Mouse (Mus musculus) intestine, postnatal 0 days (tissue): ENCODE results near the gene Sqor. TPM values are rescaled to one million over a fixed set of nuclear protein-coding genes. Genes with fewer than 3 reads are reported as not detected.

Experiments
- ATAC-seq: fragments of 200-750 bp; cut with Nextera tagmentation; 2 replicates; pipeline ENCODE4 v1.8.0; 2017; ENCODE audit warnings: mild to moderate bottlenecking, moderate TSS enrichment, moderate library complexity
- H3K27ac ChIP-seq: fragments of 300-500 bp; sonication (generic); 2 replicates; pipeline ENCODE4 v1.5.1; 2014; ENCODE audit warnings: mild to moderate bottlenecking, low read depth, low read length, moderate library complexity
- H3K27me3 ChIP-seq: fragments of 300-500 bp; sonication (generic); replicated peaks from 2 replicates; pipeline ENCODE4 v1.6.1; 2014; ENCODE audit warnings: low read length, mixed read lengths; ENCODE audit not compliant: control insufficient read depth, insufficient read depth
- H3K36me3 ChIP-seq: fragments of 300-500 bp; sonication (generic); 2 replicates; pipeline ENCODE4 v1.6.1; 2014; ENCODE audit warnings: mild to moderate bottlenecking, moderate library complexity; ENCODE audit not compliant: control insufficient read depth, insufficient read depth
- H3K4me1 ChIP-seq: fragments of 300-500 bp; sonication (generic); replicated peaks from 2 replicates; pipeline ENCODE4 v1.6.1; 2014; ENCODE audit warnings: antibody characterized with exemption, low read length, mixed read lengths; ENCODE audit not compliant: control insufficient read depth, insufficient read depth
- H3K4me2 ChIP-seq: fragments of 300-500 bp; sonication (generic); replicated peaks from 2 replicates; pipeline ENCODE4 v1.6.1; 2014; ENCODE audit warnings: low read depth, mild to moderate bottlenecking, moderate library complexity
- H3K4me3 ChIP-seq: fragments of 300-500 bp; sonication (generic); 2 replicates; pipeline ENCODE4 v1.5.1; 2014; ENCODE audit warnings: low read depth, low read length
- H3K9ac ChIP-seq: fragments of 300-500 bp; sonication (generic); 2 replicates; pipeline ENCODE4 v1.6.1; 2014; ENCODE audit warnings: mild to moderate bottlenecking, low read depth, low read length
- H3K9me3 ChIP-seq: fragments of 300-500 bp; sonication (generic); 2 replicates; pipeline ENCODE4 v1.6.1; 2016; ENCODE audit warnings: mixed run types; ENCODE audit not compliant: control insufficient read depth
- CTCF ChIP-seq: sonication (generic); IDR thresholded peaks from 2 replicates; pipeline ENCODE4 v1.5.1; 2016; ENCODE audit warnings: low read depth, mild to moderate bottlenecking, control low read depth, antibody characterized with exemption, moderate library complexity
- WGBS: fragments of 180-500 bp; shearing (Covaris S2); extraction: QIAGEN DNeasy Blood & Tissue Kit; methylation state at CpG from one replicate; pipeline ENCODE4 v1.1.7; 2014; 5-methylcytosine and 5-hydroxymethylcytosine counted together
- polyA plus RNA-seq: library from polyadenylated mRNA; unstranded; fragments of >200 nt; fragmentation: Nextera tagmentation; extraction: Ambion mirVana; gene quantifications from 2 replicates; pipeline ENCODE4 v1.2.1, GENCODE M21; 2015

Gene Sqor
- polyA plus RNA-seq, 1 experiment from 2014 or later: 62.2 TPM

- WGBS: 46% methylated on average over 3 of the region's 3 CpGs
These were observed 15.4 kb downstream of the Sqor start for GRCm38 (mm10) chr2:122780447-122780846.

DNA sequence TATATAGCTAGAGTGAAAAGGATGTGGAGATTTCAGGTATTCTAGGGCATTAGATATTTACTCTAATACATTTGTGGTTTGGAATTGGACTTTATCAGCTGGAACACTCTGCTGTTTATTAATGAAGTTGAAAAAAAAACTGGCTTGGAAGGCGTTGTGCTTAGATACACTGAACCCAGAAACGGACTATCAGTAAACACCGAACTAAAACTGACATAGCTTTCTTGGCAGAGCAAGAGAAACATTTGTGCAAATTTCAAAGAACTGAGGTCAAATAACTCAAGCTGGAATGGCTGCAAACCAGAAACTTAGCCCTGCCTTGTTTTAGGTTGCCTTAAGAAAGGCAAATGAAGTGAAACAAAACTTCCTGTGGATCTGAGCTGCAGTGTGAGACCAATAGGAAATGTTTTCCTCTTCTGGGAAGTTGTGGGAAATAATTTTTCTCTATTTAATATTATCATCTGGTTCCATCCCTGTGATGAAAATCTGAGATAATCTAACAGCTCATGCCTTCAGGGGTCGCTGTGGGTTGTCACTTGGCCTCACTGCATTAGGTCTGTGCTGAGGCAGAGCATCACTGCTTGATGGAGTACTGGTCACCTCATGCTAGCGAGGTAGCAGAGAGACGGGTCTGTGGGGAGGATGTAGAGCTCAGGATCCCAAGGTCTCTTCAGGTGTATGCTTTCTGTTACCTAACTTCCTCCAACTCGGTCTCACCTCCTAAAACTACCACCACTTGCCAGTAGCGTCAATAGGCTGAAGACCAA, 16.7 kb downstream of the Sqor start:
- no peaks in the 10 kb centered on the region for H3K27me3 ChIP-seq
- no peak overlapping the region for H3K4me3 ChIP-seq
- H3K4me2 ChIP-seq: no peak overlapping the region
- no peaks in the 10 kb centered on the region for H3K36me3 ChIP-seq
- H3K9me3 ChIP-seq: no peaks in the 10 kb centered on the region
- WGBS: 71% methylated on average over 8 of the region's 8 CpGs
- peaks cover 12% of the 10 kb centered on the region for H3K4me1 ChIP-seq
- no peak overlapping the region for H3K27ac ChIP-seq
- 0 out of 2 replicates have a peak, but pooled peaks have one; percentile 12 for TF ChIP-seq CTCF
- H3K9ac ChIP-seq: no peak overlapping the region
- ATAC-seq: no peak

More at GRCm38 (mm10) chr2:122780447-122780846, 15.4 kb downstream of the Sqor start:
- no peak overlapping the region for H3K9ac ChIP-seq
- peaks cover 12% of the 10 kb centered on the region for H3K4me1 ChIP-seq
- no peak for ATAC-seq
- no peak overlapping the region for H3K4me2 ChIP-seq
- no peak overlapping the region for H3K4me3 ChIP-seq
- H3K27me3 ChIP-seq: no peaks in the 10 kb centered on the region
- no peaks in the 10 kb centered on the region for H3K9me3 ChIP-seq
- no peak for TF ChIP-seq CTCF
- H3K36me3 ChIP-seq: no peaks in the 10 kb centered on the region
- no peak overlapping the region for H3K27ac ChIP-seq

DNA sequence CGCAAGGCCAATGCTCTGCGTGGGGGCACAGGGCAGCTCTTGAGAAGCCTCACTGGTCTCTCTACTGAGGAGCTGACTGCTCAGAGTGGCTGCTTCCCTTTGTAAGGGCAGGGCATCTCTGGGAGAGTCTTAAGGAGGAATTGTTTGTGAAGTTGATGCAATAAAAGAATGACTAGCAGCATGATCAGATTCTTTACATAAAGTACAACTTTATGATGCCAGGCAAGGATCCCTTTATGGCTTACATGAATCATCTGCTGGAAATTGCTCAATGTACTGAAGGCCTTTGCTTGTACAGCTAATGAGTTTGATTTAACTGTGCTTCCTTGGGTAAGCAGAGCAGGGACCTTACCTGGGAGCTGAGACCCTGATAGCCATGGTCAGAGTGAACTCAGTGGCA, 18.7 kb downstream of the Sqor start:
- Histone ChIP-seq H3K9ac (no peak overlapping the region), H3K27ac (no peak overlapping the region), H3K4me1 (peaks cover 12% of the 10 kb centered on the region), H3K36me3 (no peaks in the 10 kb centered on the region), H3K4me3 (no peak overlapping the region), H3K9me3 (no peaks in the 10 kb centered on the region), H3K4me2 (no peak overlapping the region), H3K27me3 (no peaks in the 10 kb centered on the region)
- TF ChIP-seq CTCF: no peak
- 41% methylated on average over 2 of the region's 2 CpGs for WGBS
- peak; percentile 86 for ATAC-seq

- H3K27me3 ChIP-seq: no peaks in the 10 kb centered on the region
- ATAC-seq: no peak
- no peak overlapping the region for H3K4me3 ChIP-seq
- H3K9me3 ChIP-seq: no peaks in the 10 kb centered on the region
- H3K4me1 ChIP-seq: peaks cover 12% of the 10 kb centered on the region
- WGBS: 99% methylated on average over 3 of the region's 3 CpGs
- H3K36me3 ChIP-seq: no peaks in the 10 kb centered on the region
- H3K4me2 ChIP-seq: no peak overlapping the region
- H3K27ac ChIP-seq: no peak overlapping the region
- H3K9ac ChIP-seq: no peak overlapping the region
- TF ChIP-seq CTCF: no peak
These were observed 19.7 kb downstream of the Sqor start for GRCm38 (mm10) chr2:122784701-122785100.

GRCm38 (mm10) chr2:122786167-122786566, 21.1 kb downstream of the Sqor start:
- no peaks in the 10 kb centered on the region for H3K9me3 ChIP-seq
- 93% methylated on average over 2 of the region's 2 CpGs for WGBS

GRCm38 (mm10) chr2:122789311-122789710, 24.3 kb downstream of the Sqor start:
- Histone ChIP-seq H3K4me2 (no peak overlapping the region), H3K4me3 (no peak overlapping the region), H3K9me3 (no peaks in the 10 kb centered on the region), H3K4me1 (peaks cover 4% of the 10 kb centered on the region; the same call in 1 of the 2 replicates), H3K9ac (no peak overlapping the region), H3K36me3 (no peaks in the 10 kb centered on the region), H3K27me3 (no peaks in the 10 kb centered on the region), H3K27ac (no peak overlapping the region)
- no peak; the same call in 1 of the 2 replicates for ATAC-seq
- no peak for TF ChIP-seq CTCF
- WGBS: 66% methylated on average over 7 of the region's 7 CpGs

More at GRCm38 (mm10) chr2:122786167-122786566, 21.1 kb downstream of the Sqor start:
- Histone ChIP-seq H3K36me3 (no peaks in the 10 kb centered on the region), H3K4me2 (no peak overlapping the region), H3K27ac (no peak overlapping the region), H3K9ac (no peak overlapping the region), H3K27me3 (no peaks in the 10 kb centered on the region), H3K4me3 (no peak overlapping the region), H3K4me1 (peaks cover 12% of the 10 kb centered on the region)
- no peak for ATAC-seq
- no peak for TF ChIP-seq CTCF
